Mouse (Mus musculus): ENCODE data around the gene Gpr21. TPM values are rescaled to one million over a fixed set of nuclear protein-coding genes. Genes with fewer than 3 reads are reported as not detected.
"Not testable (repeated sequence)": the region's sequence is repeated elsewhere in the genome, so short reads cannot be mapped to it uniquely, and the experiment has no call there.

Gene Gpr21
- 1 to 10 TPM in 1 of 2 experiments, under 1 TPM in 1; 0.90 to 1.1 TPM for polyA plus RNA-seq (2017; shearing (Covaris generic))

GRCm38 (mm10) chr2:37516030-37516710 is at the start of gene Gpr21:
TSS of gene Gpr21 (plus strand) at chr2:37516332.
- ATAC-seq = no peak

DNA sequence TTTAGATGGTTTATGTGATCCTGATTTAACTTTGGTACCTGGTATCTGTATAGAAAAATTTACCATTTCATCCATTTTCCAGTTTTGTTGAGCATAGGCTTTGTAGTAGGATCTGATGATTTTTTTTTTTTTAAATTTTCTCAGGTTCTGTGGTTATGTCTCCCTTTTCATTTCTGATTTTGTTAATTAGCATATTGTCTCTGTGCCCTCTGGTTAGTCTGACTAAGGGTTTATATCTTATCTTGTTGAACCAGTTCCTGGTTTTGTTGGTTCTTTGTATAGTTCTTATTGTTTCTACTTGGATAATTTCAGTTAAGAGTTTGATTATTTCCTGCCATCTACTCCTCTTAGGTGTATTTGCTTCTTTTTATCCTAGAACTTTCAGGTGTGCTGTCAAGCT is 36.6 kb upstream of the Gpr21 start:
- ATAC-seq = no peak

DNA sequence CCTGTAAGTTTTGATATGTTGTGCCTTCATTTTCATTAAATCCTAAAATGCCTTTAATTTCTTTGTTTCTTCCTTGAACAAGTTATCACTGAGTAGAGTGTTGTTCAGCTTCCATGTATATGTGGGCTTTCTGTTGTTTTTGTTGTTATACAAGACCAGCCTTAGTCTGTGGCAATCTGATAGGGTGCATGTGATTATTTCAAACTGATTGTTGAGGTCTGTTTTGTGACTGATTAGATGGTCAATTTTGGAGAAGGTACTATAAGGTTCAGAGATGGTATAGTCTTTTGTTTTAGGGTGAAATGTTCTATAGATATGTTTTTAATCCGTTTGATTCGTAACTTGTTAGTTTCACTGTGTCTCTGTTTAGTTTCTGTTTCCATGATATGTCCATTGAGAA is 36.1 kb upstream of the Gpr21 start:
- ATAC-seq = no peak

DNA sequence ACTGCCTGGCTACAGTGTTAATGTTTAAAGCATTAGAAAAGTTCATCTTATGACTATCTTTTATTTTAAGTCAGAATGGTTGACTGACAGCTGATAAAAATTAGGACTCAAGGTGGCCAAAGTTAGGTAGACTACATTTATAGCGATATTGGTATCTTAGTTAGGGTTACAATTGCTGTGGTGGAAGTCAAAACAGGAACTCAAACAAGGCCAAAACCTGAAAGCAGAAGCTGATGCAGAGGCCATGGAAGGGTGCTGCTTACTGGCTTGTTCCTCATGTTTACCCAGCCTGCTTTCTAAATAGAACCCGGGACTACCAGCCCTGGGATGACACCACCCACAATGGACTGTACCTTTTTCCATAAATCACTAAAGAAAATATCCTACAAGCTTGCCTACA is 32.0 kb upstream of the Gpr21 start:
- no peak for ATAC-seq

- ATAC-seq = peak; percentile 71
These were observed 30.8 kb upstream of the Gpr21 start for GRCm38 (mm10) chr2:37485370-37485769.

DNA sequence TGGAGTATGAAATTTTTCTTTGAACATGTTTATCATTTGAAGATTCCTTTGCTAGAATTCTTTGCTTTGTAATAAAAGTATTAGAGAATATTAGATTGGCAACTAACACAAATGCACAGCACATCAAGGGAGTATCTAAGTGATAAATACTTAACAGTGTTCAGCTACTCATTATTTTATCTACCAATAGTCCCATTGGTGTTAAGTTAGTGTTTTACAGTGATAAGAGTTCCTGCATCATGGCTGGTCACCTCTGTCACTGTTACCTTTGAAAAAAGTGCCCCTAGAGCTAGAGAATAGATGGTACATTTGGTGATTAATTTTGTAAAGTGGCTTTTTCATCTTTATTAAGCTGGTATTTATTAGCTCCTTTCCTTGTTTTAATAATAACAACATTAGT is 29.7 kb upstream of the Gpr21 start:
- no peak for ATAC-seq

DNA sequence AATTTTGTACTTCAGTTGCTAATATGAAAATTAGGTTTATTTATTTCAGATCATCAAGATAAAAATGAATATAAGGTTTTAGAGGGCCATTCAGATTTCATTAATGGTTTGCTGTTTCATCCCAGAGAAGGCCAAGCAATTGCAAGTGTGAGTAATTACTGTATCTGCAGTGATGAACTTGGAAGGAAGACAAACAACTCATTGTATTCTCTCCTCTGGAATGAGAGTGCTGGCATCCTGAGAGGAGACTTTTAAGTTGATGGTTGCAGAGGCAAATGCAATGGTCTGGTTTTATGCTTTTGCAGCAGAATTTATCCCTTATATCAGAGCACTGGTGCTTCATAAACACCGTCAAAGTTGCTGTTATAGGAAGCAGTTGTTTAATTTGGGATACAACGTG is 27.2 kb upstream of the Gpr21 start:
- ATAC-seq = no peak

DNA sequence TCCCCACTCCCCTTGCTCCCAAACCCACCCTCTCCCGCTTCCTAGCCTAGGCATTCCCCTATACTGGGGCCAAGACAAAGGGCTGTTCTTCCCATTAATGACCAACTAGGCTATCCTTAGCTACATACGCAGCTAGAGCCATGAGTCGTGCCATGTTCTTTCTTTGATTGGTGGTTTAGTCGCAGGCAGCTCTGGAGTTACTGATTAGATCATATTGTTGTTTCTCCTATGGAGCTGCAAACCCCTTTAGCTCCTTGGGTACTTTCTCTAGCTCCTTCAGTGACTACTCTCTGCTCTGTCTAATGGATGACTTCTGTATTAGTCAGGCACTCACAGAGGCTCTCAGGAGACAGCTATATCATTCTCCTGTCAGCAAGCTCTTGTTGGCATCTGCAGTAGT is 18.8 kb upstream of the Gpr21 start:
- ATAC-seq = no peak

- not testable (repeated sequence) for ATAC-seq
These were observed 10.3 kb upstream of the Gpr21 start for GRCm38 (mm10) chr2:37505856-37506255.

GRCm38 (mm10) chr2:37511134-37511901 is 4.8 kb upstream of the Gpr21 start:
- ATAC-seq = no peak

DNA sequence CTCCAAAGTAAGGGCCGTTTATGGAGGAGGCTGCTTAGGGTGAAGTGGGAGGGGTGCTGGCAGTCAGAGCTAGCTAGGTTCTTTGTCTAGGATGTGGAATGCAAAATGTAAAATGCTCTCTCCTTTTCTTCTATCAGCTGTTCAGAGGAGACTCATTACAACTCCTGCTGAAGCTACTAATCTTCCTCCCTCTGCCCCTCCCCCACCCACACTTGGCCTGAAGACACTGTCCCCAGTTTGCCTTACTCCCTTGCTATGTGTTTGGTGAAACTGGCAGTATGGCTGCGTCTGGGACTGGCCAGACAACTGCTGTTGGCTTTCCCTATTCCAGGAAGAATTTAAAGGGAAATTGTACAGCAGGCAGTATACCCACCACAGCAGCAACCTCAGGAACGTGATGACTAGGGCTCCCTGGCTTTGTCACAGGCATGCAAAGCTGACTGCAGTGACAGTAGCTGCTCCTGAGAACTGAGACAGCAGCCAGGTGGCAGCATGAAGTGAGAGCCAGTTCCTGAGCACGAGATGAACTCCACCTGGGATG is 860 bp downstream of the Gpr21 start:
- no peak for ATAC-seq

DNA sequence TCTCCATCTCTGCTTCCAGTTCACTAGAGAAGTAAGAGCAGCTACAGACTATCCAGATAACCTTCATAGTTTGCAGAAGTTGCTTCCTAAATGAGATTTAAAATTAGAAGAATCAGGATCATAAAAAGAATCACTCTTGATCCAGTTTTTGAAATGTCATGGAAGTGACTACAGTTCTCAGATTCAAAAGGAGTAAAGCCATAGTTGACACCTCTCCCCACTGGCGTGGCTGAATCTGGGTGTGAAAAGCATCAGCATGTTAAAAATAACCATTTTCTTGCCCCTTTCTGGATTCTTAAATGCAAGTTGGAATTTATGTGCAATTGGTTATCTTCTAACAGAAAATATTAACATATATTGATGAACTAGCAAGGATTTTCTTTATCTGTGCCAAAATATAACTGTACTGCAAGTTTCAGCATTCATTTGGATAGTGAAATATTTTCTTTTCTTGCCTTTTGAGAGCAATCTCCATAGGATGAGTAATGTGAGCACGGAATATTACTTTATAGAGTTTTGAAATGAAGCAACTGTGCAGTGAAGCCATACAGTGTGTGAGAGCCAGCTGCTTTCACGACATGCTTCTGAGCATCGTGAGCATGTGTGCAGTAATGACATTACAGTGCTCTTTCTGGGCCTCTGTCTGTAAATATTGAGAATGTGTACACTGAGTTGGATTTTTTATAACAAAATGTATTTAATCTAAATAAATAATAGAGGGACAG is 2.6 kb downstream of the Gpr21 start:
- no peak for ATAC-seq

GRCm38 (mm10) chr2:37519286-37519640 is 3.1 kb downstream of the Gpr21 start:
- no peak for ATAC-seq

DNA sequence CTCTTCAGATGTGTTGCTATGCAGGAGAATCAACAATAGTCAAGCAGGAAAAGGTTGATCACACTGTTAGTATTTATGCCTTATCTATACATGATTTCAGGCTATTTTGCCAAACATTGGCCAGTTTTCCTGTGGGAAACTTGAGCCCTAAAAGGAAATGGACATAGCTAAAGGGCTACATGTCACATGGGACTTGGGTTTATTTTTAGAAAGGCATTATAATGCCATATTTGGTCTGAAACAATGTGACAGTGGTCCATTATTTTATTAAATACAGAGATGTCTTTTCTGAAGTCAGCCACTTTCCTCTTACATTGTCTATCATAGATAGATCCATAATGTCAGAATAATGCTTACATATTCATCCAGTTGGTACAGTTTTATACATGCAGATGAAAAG is 11.5 kb downstream of the Gpr21 start:
- ATAC-seq = no peak

DNA sequence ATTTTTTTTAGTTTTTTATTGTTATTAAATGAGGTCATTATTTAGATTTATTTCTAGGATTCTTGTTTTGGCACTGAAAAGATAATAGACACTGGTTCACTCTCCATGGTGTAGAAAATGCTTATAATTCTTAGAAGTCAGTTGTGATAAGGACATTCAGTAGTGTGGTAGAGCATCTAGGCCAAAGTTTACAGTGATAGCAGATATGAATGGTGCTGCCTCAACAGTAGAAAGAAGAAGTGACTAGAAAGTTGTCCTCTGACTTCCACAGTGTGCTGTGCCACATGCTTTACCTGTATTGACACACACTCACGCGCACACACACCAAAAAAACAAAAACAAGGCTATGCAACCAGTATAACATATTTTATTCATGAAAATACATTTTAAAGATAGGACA is 13.3 kb downstream of the Gpr21 start:
- ATAC-seq = no peak

DNA sequence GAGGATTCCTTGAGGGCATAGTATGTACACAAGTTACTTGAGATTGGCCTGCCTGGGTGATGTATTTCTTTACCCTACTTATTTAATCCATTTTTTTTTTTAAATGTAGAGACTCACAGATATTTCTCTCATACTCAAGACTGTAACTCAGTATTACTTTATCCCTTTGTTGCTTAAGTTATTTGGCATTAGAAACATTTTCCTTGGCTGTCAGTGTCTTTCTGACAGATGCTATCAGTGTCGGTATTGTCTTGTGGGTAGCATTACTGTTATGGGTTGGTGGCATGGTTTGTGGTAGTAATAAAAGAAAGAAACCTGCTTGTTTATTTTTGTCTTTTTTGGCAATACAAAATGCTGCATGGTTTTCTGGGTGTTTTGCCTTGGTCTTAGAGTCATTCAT is 14.6 kb downstream of the Gpr21 start:
- ATAC-seq = no peak

DNA sequence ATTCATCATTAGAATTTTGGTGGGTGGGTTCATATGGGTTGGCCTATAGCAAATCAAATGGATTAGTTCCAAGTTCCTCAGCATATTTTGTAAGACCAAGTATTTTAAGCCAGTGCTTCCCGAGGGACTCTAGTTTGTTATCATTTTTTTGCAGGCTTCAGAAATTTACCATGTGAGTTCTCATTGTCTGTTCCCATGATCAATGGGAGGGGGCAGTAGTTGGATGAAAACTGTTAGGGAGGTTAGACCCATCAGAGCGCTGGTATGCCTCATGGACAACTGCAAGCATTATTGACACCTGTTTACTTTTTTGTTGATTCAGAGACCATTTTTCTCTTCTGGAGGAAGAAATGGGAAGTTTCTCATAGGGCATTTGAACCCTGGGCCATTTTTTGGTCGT is 15.5 kb downstream of the Gpr21 start:
- no peak for ATAC-seq

GRCm38 (mm10) chr2:37549346-37550012 is 33.3 kb downstream of the Gpr21 start:
- no peak for ATAC-seq

GRCm38 (mm10) chr2:37556366-37556765 is 40.2 kb downstream of the Gpr21 start:
- ATAC-seq = no peak

DNA sequence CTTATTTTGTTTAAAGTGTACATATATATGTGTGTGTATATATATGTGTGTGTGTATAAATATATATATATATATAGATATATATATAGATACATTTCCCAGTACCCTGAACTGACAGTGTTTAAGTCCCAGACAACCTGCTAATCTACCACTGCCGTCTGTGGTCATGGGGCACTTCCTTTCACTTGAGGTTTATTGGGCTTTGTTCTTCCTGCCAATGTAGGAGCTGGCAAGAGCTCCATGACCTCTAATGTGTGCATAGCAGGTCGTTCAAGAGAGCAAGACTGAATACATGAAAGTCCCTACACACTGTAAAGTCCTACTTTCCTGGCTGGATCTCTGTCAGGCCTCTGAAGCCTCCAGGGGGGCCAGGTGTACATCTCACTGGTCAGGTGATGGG is 49.4 kb downstream of the Gpr21 start:
- ATAC-seq = peak; percentile 75

DNA sequence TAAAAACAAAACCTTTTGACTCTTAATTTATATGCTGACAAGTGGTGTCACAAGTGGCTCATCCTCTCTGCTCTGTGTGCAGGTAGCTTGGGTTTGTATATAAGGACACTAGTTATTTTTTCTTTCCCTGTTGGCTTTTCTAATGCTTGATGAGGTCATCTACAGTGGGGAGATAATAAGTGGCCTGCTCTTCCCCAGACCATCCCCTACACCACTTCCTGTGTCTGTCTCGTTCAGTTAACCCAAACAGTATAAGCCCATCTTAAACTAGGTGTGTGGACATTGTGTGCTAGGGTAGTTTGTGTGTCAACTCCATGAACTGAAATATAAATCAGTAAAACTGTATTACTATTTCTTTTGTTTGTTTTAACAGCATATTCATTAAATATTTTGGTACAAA is 49.9 kb downstream of the Gpr21 start:
- ATAC-seq = no peak

GRCm38 (mm10) chr2:37569888-37570287 is 53.8 kb downstream of the Gpr21 start:
- ATAC-seq = no peak

Measured in CD4-positive, CD25-positive, alpha-beta regulatory T cell, adult 4 months (primary cell).